Mouse (Mus musculus): Measurements from ENCODE around the gene Eml6.

GRCm38 (mm10) chr11:29909330-29909729 is 116.5 kb downstream of the Eml6 start:
- no peak for TF ChIP-seq CTCF (IDR thresholded peaks at IDR 0.05; ENCODE audit: low read depth, low read length)
- no peak for TF ChIP-seq POLR2A (IDR thresholded peaks at IDR 0.05; ENCODE audit: insufficient read depth, low read length)

Data from ES-Bruce4 (cell line).